Mouse (Mus musculus): ENCODE measurements around the gene Arhgap17. TPM values are rescaled to one million over a fixed set of nuclear protein-coding genes. Genes with fewer than 3 reads are reported as not detected.

Gene Arhgap17
- polyA plus RNA-seq, 1 experiment from 2014 or later: 23.4 TPM

DNA sequence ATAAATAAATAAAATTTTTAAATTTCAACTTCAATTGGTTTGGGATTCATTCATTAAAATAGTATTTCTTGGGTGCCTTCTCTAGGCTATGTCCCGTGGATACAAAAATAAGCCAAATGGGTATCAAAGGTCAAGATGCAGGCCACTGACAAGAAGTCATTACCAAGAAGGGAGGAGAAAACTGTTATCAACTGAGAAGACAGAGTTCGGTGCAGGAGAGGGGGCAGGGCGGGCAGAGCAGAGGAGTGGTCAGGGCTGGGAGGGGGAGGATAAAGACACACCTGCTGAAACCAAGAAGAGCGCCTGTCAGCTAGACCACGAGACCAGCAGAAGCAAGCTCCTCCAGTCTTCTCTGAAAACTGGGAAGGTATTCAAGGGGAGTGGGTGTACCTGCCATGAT lies 15.8 kb downstream of the Arhgap17 start:
- no peak for ATAC-seq (ENCODE audit: low read depth)
- H3K27me3 ChIP-seq (ENCODE audit: control insufficient read depth, insufficient read depth, low read depth, low read length): no peaks in the 10 kb centered on the region
- H3K4me3 ChIP-seq (ENCODE audit: low read length): no peak overlapping the region
- H3K9ac ChIP-seq (ENCODE audit: low read length): no peak overlapping the region
- no peak overlapping the region for H3K4me2 ChIP-seq (ENCODE audit: low read depth, low read length)
- WGBS: 61% methylated on average over 5 of the region's 5 CpGs
- H3K36me3 ChIP-seq (ENCODE audit: control insufficient read depth, insufficient read depth, low read length): no peaks in the 10 kb centered on the region
- H3K9me3 ChIP-seq (ENCODE audit: control insufficient read depth, low read length): no peaks in the 10 kb centered on the region
- H3K27ac ChIP-seq (ENCODE audit: low read length): no peak overlapping the region
- no peaks in the 10 kb centered on the region; the same call in 1 of the 2 replicates for H3K4me1 ChIP-seq (replicated peaks; ENCODE audit: control insufficient read depth, insufficient read depth, low read length)

DNA sequence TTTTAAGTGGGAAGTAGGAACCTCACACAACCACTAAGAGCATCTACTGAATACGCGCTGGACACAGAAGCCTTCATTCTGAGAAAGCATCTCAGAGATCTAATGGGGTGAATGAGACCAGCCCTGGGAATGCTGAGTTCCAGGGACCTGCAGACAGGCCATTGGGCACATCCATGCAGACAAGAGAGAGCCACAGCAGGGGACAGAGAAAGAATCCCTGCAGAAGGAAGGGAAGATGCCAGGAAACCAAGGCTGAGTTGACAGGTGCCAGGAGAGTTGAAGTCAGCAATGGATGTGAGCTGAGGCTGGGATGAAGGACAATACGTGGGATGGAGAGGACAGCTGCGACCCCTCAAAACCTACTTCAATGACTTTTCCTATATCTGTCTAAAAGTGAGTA lies 16.6 kb downstream of the Arhgap17 start:
- Histone ChIP-seq H3K4me3 (ENCODE audit: low read length) (no peak overlapping the region), H3K4me1 (replicated peaks; ENCODE audit: control insufficient read depth, insufficient read depth, low read length) (no peaks in the 10 kb centered on the region; the same call in 1 of the 2 replicates), H3K36me3 (ENCODE audit: control insufficient read depth, insufficient read depth, low read length) (no peaks in the 10 kb centered on the region), H3K9ac (ENCODE audit: low read length) (no peak overlapping the region), H3K9me3 (ENCODE audit: control insufficient read depth, low read length) (no peaks in the 10 kb centered on the region), H3K27ac (ENCODE audit: low read length) (no peak overlapping the region), H3K4me2 (ENCODE audit: low read depth, low read length) (no peak overlapping the region), H3K27me3 (ENCODE audit: control insufficient read depth, insufficient read depth, low read depth, low read length) (no peaks in the 10 kb centered on the region)
- WGBS: 94% methylated on average over 4 of the region's 4 CpGs
- no peak for ATAC-seq (ENCODE audit: low read depth)

DNA sequence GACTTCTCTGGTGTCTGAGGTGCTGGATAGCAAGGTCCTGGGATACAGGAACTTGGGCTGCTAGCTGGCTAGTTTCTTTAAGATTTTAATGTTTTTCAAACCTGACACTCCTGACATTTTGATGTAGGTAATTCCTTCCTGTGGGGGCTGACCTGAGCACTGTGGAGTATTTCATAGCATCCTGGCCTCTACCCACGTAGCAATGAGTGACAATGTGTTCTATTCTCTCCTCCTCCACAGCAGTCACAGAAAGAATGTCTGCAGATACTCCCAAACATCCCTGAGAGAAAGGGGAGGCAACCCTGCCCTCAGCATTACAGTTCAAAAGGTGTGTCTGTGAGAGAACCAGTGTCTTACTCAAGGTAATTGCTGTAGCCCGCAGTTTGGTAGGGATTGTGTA lies 19.5 kb downstream of the Arhgap17 start:
- Histone ChIP-seq H3K36me3 (ENCODE audit: control insufficient read depth, insufficient read depth, low read length) (no peaks in the 10 kb centered on the region), H3K4me1 (replicated peaks; ENCODE audit: control insufficient read depth, insufficient read depth, low read length) (peaks cover 13% of the 10 kb centered on the region), H3K4me2 (ENCODE audit: low read depth, low read length) (no peak overlapping the region), H3K4me3 (ENCODE audit: low read length) (no peak overlapping the region), H3K9me3 (ENCODE audit: control insufficient read depth, low read length) (no peaks in the 10 kb centered on the region), H3K27me3 (ENCODE audit: control insufficient read depth, insufficient read depth, low read depth, low read length) (no peaks in the 10 kb centered on the region), H3K27ac (ENCODE audit: low read length) (no peak overlapping the region), H3K9ac (ENCODE audit: low read length) (no peak overlapping the region)
- no peak for ATAC-seq (ENCODE audit: low read depth)
- WGBS: 49% methylated on average over 2 of the region's 2 CpGs

DNA sequence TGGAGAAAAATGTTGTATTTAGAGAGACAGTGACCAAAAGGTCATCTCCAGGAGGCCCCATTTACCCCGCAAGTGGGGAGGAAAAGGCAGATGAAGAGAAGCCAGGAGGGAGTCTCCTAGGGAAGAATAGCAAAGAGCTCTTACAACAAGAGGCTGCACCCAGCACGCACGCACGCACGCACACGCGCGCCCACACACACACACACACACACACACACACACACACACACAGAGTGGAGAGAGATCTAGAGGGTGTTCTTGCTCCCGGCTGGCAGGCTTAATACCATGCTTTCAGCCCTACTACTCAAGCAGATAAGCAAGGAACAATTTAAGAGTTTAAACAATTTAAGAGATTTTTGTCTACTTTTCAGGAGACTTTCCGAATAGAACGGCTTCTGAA lies 19.9 kb downstream of the Arhgap17 start:
- H3K4me2 ChIP-seq (ENCODE audit: low read depth, low read length): no peak overlapping the region
- WGBS: 67% methylated on average over 11 of the region's 11 CpGs
- ATAC-seq (ENCODE audit: low read depth): no peak

DNA sequence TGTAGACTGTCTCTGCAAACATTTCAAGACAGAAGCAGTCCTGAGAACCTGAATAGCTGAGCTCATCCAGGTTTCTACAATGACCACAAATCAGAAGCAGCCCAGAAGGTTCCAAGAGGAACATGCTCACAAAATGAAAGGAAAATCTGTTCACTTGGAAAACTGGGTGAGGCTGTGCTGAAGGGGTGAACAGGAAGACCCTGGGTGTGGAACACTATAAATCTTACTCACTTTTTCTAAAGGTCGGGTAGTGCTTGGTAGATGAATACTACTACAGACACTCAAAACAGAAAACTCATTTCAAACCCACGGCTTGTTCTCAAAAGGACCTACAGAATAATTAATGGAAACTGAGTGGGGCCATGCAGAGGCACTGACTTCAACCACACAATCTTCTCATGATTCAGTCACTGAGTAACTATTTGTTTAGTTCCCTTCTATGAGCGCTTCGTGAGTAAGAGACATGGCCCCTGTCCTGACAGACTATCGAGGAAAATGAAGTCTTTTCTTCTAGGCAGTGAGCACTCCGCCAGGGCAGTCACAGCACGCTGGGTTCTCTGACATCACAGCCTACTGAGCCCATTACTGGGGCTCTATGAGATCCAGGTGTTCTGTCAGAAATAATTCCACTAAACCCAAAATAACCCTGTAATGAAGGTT lies 23.0 kb downstream of the Arhgap17 start:
- WGBS: 58% methylated on average over 7 of the region's 7 CpGs
- ATAC-seq (ENCODE audit: low read depth): no peak
- no peaks in the 10 kb centered on the region for H3K36me3 ChIP-seq (ENCODE audit: control insufficient read depth, insufficient read depth, low read length)

More for the DNA sequence above, 19.9 kb downstream of the Arhgap17 start:
- Histone ChIP-seq H3K9ac (ENCODE audit: low read length) (no peak overlapping the region), H3K27ac (ENCODE audit: low read length) (no peak overlapping the region), H3K4me3 (ENCODE audit: low read length) (no peak overlapping the region), H3K9me3 (ENCODE audit: control insufficient read depth, low read length) (no peaks in the 10 kb centered on the region), H3K36me3 (ENCODE audit: control insufficient read depth, insufficient read depth, low read length) (no peaks in the 10 kb centered on the region), H3K4me1 (replicated peaks; ENCODE audit: control insufficient read depth, insufficient read depth, low read length) (peaks cover 13% of the 10 kb centered on the region), H3K27me3 (ENCODE audit: control insufficient read depth, insufficient read depth, low read depth, low read length) (no peaks in the 10 kb centered on the region)

DNA sequence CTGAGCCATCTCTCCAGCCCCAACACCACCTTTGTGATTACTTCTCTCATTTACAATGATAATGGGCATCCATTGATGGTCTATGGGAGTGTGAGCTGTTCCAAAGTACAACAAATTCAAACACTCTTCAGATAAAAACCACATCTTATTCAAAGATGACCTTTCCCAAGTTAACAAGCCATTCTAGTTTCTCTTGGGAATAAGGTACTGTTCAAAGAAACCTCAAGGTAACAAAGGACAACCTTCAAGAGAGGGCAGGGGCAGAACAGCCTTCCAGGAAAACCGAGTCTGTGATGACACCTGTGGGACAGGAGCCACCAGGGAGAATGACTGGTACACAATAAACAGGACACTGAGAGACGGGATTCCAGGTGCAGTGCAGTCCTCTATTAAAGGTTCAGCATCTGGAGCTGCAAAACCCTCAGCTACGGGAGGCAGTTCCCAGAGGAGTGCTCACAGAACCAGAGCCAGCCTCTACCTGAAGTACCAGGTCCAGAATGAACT lies 24.6 kb downstream of the Arhgap17 start:
- no peaks in the 10 kb centered on the region for H3K27me3 ChIP-seq (ENCODE audit: control insufficient read depth, insufficient read depth, low read depth, low read length)
- H3K9me3 ChIP-seq (ENCODE audit: control insufficient read depth, low read length): no peaks in the 10 kb centered on the region
- H3K36me3 ChIP-seq (ENCODE audit: control insufficient read depth, insufficient read depth, low read length): no peaks in the 10 kb centered on the region
- H3K27ac ChIP-seq (ENCODE audit: low read length): no peak overlapping the region
- H3K9ac ChIP-seq (ENCODE audit: low read length): no peak overlapping the region
- peaks cover 28% of the 10 kb centered on the region for H3K4me1 ChIP-seq (replicated peaks; ENCODE audit: control insufficient read depth, insufficient read depth, low read length)
- H3K4me3 ChIP-seq (ENCODE audit: low read length): no peak overlapping the region
- H3K4me2 ChIP-seq (ENCODE audit: low read depth, low read length): no peak overlapping the region
- 72% methylated on average over 3 of the region's 3 CpGs for WGBS
- no peak for ATAC-seq (ENCODE audit: low read depth)

More for the DNA sequence above, 23.0 kb downstream of the Arhgap17 start:
- Histone ChIP-seq H3K9me3 (ENCODE audit: control insufficient read depth, low read length) (no peaks in the 10 kb centered on the region), H3K27ac (ENCODE audit: low read length) (no peak overlapping the region), H3K27me3 (ENCODE audit: control insufficient read depth, insufficient read depth, low read depth, low read length) (no peaks in the 10 kb centered on the region), H3K4me3 (ENCODE audit: low read length) (no peak overlapping the region), H3K4me2 (ENCODE audit: low read depth, low read length) (no peak overlapping the region), H3K9ac (ENCODE audit: low read length) (no peak overlapping the region), H3K4me1 (replicated peaks; ENCODE audit: control insufficient read depth, insufficient read depth, low read length) (peaks cover 18% of the 10 kb centered on the region)

DNA sequence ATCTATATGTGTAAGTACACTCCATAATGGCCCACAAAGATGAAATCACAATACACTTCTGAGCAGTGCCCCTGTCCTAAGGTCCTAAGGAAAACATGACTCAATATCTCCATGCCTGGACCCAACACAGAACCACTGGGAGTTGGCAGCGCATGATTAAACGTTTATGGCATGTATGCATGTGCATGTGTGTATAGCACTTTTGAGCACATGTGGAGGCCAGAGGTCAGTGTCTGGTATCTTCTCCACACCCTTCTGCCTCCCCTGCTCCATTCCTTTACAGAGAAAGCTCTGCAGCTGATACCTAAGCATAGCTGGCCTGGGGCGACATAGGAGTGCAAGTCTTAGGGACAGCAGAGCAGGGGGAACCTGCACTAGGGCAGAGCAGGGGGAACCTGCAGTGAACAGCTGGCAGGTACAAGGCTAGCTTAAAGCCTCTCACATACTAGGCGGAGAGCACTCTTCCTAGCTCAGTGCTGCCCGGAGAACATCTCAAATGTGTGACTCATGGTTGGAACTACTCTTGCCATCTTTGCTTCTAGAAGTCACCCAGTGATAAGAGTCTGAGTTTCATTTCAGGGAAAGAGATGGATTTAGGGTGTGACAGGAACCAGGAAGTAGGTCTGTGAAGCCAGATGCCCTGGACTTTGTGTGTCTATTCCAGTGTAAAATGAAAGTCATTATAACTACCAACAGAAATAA lies 25.5 kb downstream of the Arhgap17 start:
- Histone ChIP-seq H3K9ac (ENCODE audit: low read length) (no peak overlapping the region), H3K36me3 (ENCODE audit: control insufficient read depth, insufficient read depth, low read length) (no peaks in the 10 kb centered on the region), H3K27ac (ENCODE audit: low read length) (no peak overlapping the region), H3K4me1 (replicated peaks; ENCODE audit: control insufficient read depth, insufficient read depth, low read length) (peaks cover 29% of the 10 kb centered on the region), H3K9me3 (ENCODE audit: control insufficient read depth, low read length) (no peaks in the 10 kb centered on the region), H3K27me3 (ENCODE audit: control insufficient read depth, insufficient read depth, low read depth, low read length) (no peaks in the 10 kb centered on the region), H3K4me3 (ENCODE audit: low read length) (no peak overlapping the region), H3K4me2 (ENCODE audit: low read depth, low read length) (no peak overlapping the region)
- WGBS: 88% methylated on average over 5 of the region's 5 CpGs
- ATAC-seq (ENCODE audit: low read depth): no peak

DNA sequence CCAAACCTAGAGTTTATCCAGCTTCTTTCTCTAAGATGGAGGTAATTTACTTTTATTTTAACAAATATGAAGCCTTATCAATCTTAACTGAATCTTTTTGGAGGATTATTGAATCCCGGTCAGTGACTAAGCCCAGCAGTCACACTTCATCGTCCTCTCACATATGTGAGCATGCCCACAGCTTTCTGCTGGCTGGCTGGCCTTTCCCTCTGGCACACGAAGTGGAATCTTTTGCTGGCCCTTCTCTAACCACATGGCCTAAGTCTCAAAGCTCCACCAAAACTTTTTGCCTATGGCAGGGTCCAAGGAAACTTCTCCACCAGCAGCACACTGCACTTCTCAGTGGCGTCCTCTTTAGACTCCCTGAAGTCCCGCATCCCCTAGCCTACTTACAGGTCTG lies 27.8 kb downstream of the Arhgap17 start:
- peaks cover 32% of the 10 kb centered on the region for H3K4me1 ChIP-seq (replicated peaks; ENCODE audit: control insufficient read depth, insufficient read depth, low read length)
- 53% methylated on average over 5 of the region's 5 CpGs for WGBS
- no peaks in the 10 kb centered on the region for H3K27me3 ChIP-seq (ENCODE audit: control insufficient read depth, insufficient read depth, low read depth, low read length)
- H3K4me3 ChIP-seq (ENCODE audit: low read length): no peak overlapping the region
- no peak overlapping the region for H3K9ac ChIP-seq (ENCODE audit: low read length)
- H3K27ac ChIP-seq (ENCODE audit: low read length): no peak overlapping the region
- no peak for ATAC-seq (ENCODE audit: low read depth)
- H3K9me3 ChIP-seq (ENCODE audit: control insufficient read depth, low read length): no peaks in the 10 kb centered on the region
- no peak overlapping the region for H3K4me2 ChIP-seq (ENCODE audit: low read depth, low read length)
- no peaks in the 10 kb centered on the region for H3K36me3 ChIP-seq (ENCODE audit: control insufficient read depth, insufficient read depth, low read length)

DNA sequence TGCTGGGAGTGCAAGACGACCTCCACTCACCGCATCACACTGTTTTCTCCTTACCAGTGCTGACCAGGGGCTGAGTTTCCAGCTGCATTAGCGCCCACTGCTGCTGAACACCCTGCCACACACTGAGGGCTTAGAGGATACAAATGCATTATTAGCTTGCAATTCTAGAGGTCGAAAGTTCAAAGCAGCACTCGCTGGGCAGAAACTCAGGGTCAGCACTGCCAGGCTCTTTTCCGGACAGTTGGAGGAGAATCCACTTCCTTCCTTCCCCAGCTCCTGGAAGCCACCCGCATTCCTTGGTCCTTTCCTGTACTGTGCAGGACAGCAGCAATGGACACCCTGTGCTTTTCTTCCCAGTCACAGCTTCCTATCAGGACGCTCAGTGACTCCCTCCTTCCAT lies 31.4 kb downstream of the Arhgap17 start:
- Histone ChIP-seq H3K27ac (ENCODE audit: low read length) (peak overlapping the region; percentile 31; the same call in 1 of the 2 replicates), H3K4me1 (replicated peaks; ENCODE audit: control insufficient read depth, insufficient read depth, low read length) (peaks cover 21% of the 10 kb centered on the region), H3K27me3 (ENCODE audit: control insufficient read depth, insufficient read depth, low read depth, low read length) (no peaks in the 10 kb centered on the region), H3K9me3 (ENCODE audit: control insufficient read depth, low read length) (no peaks in the 10 kb centered on the region), H3K9ac (ENCODE audit: low read length) (no peak overlapping the region), H3K4me3 (ENCODE audit: low read length) (no peak overlapping the region), H3K4me2 (ENCODE audit: low read depth, low read length) (no peak overlapping the region), H3K36me3 (ENCODE audit: control insufficient read depth, insufficient read depth, low read length) (no peaks in the 10 kb centered on the region)
- WGBS: 55% methylated on average over 8 of the region's 8 CpGs
- peak; percentile 64 for ATAC-seq (ENCODE audit: low read depth)

Measured in lung, embryonic 16.5 days (tissue).